Mouse (Mus musculus): ENCODE results near the gene Scnn1g.

- TF ChIP-seq UBTF (IDR thresholded peaks at IDR 0.05; ENCODE audit: borderline replicate concordance, insufficient read depth, low read depth, low read length) (no peak), ELF1 (IDR thresholded peaks at IDR 0.05; ENCODE audit: low read depth, low read length) (no peak), MAFK (IDR thresholded peaks at IDR 0.05; ENCODE audit: borderline replicate concordance, low read depth, low read length) (no peak), POLR2AphosphoS5 (IDR thresholded peaks at IDR 0.05; ENCODE audit: borderline replicate concordance, low read depth, low read length) (no peak), CTCF (IDR thresholded peaks at IDR 0.05 in 2 of 3, conservative IDR thresholded peaks at IDR 0.05 in 1 of 3; ENCODE audit: control insufficient read depth in 1 of 3, insufficient read depth in 1 of 3, low read depth in 2 of 3, low read length in 3 of 3, poor library complexity in 1 of 3, severe bottlenecking in 1 of 3) (no peak), HCFC1 (IDR thresholded peaks at IDR 0.05; ENCODE audit: low read depth, low read length) (no peak), TAL1 (IDR thresholded peaks at IDR 0.05; ENCODE audit: low read length) (no peak), MYC (IDR thresholded peaks at IDR 0.05; ENCODE audit: low read depth, low read length) (no peak), USF1 (IDR thresholded peaks at IDR 0.05; ENCODE audit: low read depth, low read length) (no peak), ZNF384 (IDR thresholded peaks at IDR 0.05; ENCODE audit: low read depth, low read length) (no peak), POLR2A (IDR thresholded peaks at IDR 0.05; ENCODE audit: control insufficient read depth in 1 of 2, insufficient read depth in 1 of 2, low read depth in 1 of 2, low read length in 2 of 2, poor library complexity in 1 of 2) (no peak), E2F4 (IDR thresholded peaks at IDR 0.05; ENCODE audit: borderline replicate concordance, low read depth, low read length) (no peak)
Measured at GRCm38 (mm10) chr7:121730225-121730624, 4.1 kb upstream of the Scnn1g start.
